Mouse (Mus musculus): ENCODE measurements around the gene Pmis2. TPM values are rescaled to one million over a fixed set of nuclear protein-coding genes. Genes with fewer than 3 reads are reported as not detected.
A peak's percentile ranks its signal among the peaks of the same experiment; 100 is the strongest.

Pmis2 gene
- not detected for total RNA-seq (2021)
- long read RNA-seq, experiment 1 = 0 reads
- long read RNA-seq, experiment 2 = 0 reads

- intact Hi-C loops (cut with DNase I) = no loop called here
These were observed at the start of gene Pmis2 for GRCm38 (mm10) chr7:30671480-30671879. TSS of gene Pmis2 (minus strand) at chr7:30671605.

GRCm38 (mm10) chr7:30719669-30720068, 48.3 kb upstream of the Pmis2 start:
- no peak for DNase-seq (ENCODE audit: low spot score in 2 of 2)
- intact Hi-C loops (cut with DNase I) = loop anchor here (5.0 kb wide), 1 partner anchor 52 kb away; no protein-coding TSS in a partner anchor

More at GRCm38 (mm10) chr7:30671480-30671879, at the start of gene Pmis2:
- no peak for DNase-seq (ENCODE audit: low spot score in 2 of 2)

GRCm38 (mm10) chr7:30717716-30718046, 46.3 kb upstream of the Pmis2 start:
- DNase-seq (ENCODE audit: low spot score in 2 of 2) = no peak
- intact Hi-C loops (cut with DNase I) = no loop called here

DNA sequence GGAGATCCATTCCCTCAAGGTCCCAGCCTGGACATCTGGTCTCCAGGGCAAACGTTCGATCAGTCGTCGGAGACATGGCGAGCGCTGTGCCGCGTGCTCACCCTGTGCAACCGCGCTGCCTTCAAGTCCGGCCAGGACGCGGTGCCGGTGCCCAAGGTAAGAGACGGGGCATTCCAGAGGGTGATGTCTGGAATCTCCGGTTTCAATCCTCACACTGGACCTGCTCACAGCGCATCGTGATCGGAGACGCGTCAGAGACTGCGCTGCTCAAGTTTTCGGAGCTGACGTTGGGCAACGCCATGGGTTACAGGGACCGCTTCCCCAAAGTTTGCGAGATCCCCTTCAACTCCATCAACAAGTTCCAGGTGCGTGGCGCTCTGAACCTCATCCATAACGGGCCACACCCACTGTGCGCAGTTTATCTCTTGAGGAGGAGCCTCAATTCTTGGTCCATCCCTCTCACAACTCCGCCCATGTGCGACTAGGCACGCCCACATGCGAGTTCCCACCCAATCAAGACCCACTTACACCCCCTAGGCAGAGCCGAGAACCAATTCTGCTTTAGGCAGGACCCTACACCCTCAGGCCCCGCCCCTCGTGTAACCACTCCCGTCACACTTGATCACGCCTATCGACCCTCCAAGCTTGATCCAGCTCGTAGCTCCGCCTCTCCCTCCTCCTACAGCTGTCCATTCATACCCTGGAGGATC, 45.8 kb upstream of the Pmis2 start:
- intact Hi-C loops (cut with DNase I) = no loop called here

DNA sequence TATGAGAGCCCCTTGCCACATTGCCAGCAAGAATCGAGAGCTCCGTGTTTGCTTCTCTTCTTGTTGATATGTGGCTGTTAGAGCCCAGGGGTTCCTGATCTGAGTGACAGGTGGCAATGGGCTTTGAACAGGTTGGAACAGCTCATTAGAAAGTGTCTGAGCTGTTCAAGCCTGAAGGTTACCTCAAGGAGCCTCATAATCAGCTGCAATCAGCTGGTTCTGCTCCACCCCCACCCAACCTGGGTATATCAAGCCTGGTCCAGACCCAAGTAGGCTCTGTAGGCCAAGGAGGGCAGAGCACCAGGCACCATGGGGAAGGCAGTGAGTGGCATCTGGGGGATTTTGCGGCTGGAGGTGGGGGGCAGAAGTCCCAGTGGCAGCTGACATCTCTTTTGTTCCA, 40.5 kb upstream of the Pmis2 start, which contains the start of gene Atp4a:
Gene Atp4a (plus strand): TSS at position 268 of the 400 bp plus-strand sequence.
- intact Hi-C loops (cut with DNase I) = no loop called here
- DNase-seq (ENCODE audit: low spot score in 2 of 2) = no peak

More for the DNA sequence above, 45.8 kb upstream of the Pmis2 start:
- DNase-seq (ENCODE audit: low spot score in 2 of 2) = peak; percentile 52 to 62

GRCm38 (mm10) chr7:30707441-30707840, 36.0 kb upstream of the Pmis2 start:
- DNase-seq (ENCODE audit: low spot score in 2 of 2) = no peak
- intact Hi-C loops (cut with DNase I) = no loop called here

DNA sequence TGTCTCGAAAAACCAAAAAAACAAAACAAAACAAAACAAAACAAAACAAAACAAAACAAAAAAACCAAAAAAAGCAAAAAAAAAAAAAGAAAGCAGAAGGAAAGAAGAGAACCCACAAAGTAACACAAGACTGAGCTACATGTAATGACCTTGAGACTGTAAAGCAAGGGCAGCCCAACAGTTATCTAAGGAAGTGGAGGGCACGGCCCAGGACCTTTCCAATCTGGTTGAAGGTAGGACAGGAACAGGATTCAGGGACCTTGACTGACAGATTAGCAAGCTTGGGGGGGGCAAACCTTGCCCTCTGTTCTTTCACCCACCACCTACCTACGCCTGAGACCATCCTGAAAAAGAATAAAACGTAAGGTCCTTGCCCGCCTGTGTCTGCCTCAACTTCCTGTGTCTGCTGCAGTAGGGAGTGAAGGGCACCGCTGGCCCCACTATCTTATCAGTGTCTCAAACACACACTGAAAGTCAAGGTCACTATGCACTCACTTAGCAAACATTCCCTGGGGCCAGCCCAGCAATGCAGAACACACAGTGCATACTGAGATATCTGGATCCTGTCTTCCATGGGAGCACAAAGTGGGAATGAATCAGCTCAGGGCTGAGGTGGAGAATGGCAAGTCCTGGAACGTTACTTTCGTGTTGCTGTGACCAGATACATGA, 34.9 kb upstream of the Pmis2 start:
- DNase-seq (ENCODE audit: low spot score in 2 of 2) = no peak
- intact Hi-C loops (cut with DNase I) = no loop called here

GRCm38 (mm10) chr7:30698589-30698988, 27.2 kb upstream of the Pmis2 start, which contains the start of gene 2200002J24Rik:
TSS of gene 2200002J24Rik (plus strand) at chr7:30698926.
- intact Hi-C loops (cut with DNase I) = no loop called here
- DNase-seq (ENCODE audit: low spot score in 2 of 2) = no peak

GRCm38 (mm10) chr7:30698101-30698500, 26.7 kb upstream of the Pmis2 start:
- no peak for DNase-seq (ENCODE audit: low spot score in 2 of 2)
- intact Hi-C loops (cut with DNase I) = no loop called here

DNA sequence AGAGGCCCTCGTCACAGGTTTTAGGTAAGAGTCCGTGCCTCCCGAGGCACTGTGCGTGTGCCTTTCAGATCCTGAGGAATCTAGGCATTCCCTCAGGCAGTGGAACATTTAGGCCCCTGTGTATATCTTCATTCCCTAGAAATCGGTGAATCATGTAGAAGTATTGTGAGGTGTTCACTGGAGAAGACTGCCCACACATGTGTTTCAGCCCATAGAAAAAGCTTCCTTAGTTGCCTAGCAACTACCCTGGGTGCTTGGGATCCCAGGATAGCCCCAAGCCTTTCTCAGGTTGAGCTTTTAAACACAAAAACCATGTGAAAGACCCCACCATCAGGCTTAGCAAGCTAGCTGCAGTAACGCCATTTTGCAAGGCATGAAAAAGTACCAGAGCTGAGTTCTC, 16.9 kb upstream of the Pmis2 start:
- DNase-seq (ENCODE audit: low spot score in 2 of 2) = peak in 1 of 2 experiments; percentile 53

DNA sequence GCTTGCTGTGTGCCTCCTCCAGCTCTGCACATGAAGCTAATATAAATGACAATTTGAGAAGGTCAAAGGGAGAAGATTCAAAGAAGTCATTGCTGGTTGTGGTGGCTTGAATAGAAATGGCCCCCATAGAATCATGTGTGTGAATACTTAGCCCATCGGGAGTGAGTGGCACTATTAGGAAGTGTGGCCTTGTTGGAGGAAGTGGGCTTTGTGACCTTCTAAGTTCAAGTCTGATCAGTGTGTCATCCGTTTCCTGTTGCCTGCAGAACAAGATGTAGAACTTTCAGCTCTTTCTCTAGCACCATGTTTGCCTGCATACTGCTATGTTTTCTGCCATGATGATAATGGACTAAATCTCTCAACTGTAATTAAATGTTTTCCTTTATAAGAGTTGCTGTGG, 12.0 kb upstream of the Pmis2 start:
- no peak for DNase-seq (ENCODE audit: low spot score in 2 of 2)
- intact Hi-C loops (cut with DNase I) = no loop called here

More for the DNA sequence above, 16.9 kb upstream of the Pmis2 start:
- intact Hi-C loops (cut with DNase I) = no loop called here

- DNase-seq (ENCODE audit: low spot score in 2 of 2) = no peak
- intact Hi-C loops (cut with DNase I) = no loop called here
These were observed 10.5 kb upstream of the Pmis2 start for GRCm38 (mm10) chr7:30681897-30682296.

DNA sequence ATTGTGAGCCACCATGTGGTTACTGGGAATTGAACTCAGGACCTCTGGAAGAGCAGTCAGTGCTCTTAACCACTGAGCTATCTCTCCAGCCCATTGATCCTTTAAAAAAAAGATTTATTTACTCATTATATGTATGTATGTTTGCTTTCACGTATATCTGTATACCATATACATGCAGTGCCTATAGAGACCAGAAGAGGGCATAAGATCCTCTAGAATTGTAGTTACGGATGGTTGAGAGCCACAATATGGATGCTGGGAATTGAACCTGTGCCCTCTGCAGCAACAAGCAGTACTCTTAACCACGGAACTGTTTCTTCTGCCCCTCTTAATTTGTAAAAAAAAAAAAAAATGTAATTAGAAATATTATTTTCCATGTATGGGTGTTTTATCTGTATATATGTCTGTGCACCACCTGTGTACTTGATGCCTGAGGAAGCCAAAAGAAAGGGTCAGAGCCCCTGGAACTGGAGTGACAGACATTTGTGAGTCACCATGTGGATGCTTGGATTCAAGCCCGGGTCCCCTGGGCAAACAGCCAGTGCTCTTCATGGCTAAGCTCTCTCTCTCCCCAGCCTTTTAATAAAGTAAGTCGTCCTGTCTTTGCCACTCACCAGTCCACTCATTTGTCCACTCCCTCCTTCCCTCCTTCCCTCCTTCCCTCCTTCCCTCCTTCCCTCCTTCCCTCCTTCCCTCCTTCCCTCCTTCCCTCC, 7.0 kb upstream of the Pmis2 start:
- peak in 1 of 2 experiments; percentile 11 for DNase-seq (ENCODE audit: low spot score in 2 of 2)
- intact Hi-C loops (cut with DNase I) = no loop called here

DNA sequence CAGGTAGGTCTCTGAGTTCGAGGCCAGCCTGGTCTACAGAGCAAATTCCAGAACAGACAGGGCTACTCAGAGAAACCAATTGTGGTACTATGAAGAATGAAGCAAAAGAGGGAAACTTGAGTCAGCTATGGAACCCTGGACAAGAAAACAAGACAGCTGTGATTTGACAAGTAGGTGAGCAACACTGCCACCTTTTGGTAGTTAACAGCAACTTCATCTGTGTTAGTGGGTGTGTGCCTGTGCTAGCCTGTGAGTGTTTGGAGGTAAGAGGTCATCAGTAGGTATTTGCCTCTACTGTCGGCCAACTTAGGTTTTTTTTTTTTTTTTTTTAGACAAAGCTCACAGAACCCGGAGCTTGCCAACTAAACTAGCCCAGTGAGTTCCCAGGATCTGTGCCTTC, 2.2 kb downstream of the Pmis2 start:
- DNase-seq (ENCODE audit: low spot score in 2 of 2) = no peak
- intact Hi-C loops (cut with DNase I) = loop anchor here (5.0 kb wide), 2 partner anchors 53 to 188 kb away; partner anchors contain the start of gene Ffar3

DNA sequence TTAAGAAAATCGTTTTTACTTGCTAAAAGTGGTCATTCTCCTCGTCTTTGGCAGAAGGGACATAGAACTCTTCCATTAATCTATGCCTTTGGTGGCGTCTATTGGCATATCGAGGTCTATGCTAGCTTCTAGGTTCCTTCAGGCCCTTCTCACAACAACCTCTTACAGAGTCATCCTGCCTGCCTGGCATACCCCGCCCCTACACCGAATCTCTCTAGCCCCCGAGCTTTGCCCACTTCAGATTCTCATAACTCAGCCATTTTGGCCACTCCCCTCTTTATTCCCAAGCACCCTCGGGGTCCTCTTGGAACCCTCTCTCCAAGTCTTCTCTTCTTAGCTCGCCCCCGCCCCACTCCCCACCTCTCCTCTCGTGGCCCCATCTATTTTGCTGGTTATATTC, 6.1 kb downstream of the Pmis2 start:
- intact Hi-C loops (cut with DNase I) = loop anchor here (5.0 kb wide), 2 partner anchors 57 to 192 kb away; partner anchors contain the start of gene Ffar3
- peak; percentile 6 to 22 for DNase-seq (ENCODE audit: low spot score in 2 of 2)

DNA sequence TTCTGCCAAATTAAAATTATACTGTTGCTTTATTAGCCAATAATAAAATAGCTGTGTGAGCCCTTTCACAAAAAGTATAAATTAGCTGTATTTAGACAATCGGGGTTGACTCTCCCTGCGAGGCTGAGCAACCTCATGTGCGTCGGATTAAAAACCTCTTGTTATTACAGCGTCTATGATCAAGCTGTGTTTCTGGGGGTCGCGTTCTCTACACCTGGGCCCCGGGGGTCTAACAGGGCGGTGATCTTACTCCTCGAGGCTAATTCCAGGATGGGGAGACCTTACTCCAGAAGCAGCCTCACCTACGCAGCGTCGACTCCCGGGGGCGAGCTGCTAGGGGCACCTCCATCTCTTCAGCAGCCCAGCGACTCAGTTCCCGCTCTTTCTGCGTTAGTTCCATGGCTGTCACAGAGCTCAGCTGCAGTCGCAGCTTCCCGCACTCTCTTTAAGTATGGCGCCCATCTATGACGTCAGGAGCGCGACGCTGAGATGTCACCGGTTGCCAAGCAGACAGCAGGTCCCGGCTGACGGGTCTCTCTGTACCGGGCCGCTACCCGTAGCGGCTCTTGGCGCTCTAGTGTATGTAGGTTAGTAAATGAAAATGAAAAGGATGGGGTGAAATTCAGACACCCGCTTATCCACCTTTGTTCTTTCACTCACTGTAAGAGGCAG, 6.7 kb downstream of the Pmis2 start, which contains the start of gene Haus5:
Gene Haus5 (minus strand): TSS at position 466 of the 672 bp plus-strand sequence.
- intact Hi-C loops (cut with DNase I) = loop anchor here (5.0 kb wide), 2 partner anchors 58 to 193 kb away; partner anchors contain the start of gene Ffar3
- peak; percentile 93 to 95 for DNase-seq (ENCODE audit: low spot score in 2 of 2)

DNA sequence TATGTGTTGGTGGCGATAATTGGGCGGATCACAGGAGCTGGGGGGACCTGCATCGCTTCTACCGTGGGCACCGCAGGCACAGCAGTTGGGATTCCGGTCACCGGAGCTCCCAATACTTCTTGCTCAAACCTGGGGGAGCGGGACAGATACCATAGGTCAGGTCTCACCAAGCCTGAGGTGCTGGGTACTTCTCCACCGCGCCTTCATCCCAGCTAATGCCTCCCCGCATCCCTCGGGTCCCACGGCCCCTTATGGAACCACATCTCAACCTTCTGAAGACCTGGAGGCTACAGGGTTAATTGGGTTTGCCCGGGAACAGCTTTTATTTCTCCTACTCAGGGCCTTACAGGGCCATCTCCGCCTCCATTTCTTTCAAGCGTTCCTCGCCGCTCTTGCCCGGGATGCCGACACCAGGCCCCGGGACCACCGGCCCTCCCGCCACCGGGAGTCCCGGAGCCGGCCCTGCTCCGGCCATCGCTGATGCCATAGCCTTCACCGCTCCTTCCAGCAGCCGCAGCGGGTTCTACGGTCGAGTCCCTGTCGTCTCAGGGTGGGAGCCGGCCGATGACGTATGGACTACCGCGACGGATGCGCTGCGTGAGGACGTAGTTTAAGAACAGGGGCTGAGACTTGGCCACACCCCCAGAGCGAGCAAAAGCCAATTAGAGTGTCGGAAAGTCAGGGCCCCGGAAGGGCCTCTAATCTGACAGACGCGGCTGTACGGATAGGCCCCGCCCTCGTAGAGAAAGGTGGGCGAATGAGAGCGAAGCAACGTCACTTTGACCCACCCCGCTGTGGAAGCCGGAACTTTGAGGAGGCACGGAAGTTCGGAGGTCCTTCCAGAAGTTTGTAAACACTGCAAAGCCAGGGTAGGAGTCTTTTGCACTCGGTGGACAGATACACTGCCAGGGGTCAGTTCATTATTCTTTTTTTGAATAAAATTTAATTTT, 21.5 kb downstream of the Pmis2 start, which contains the start of gene Rbm42:
Gene Rbm42 (minus strand): TSS at position 727 of the 950 bp plus-strand sequence.
- intact Hi-C loops (cut with DNase I) = no loop called here

GRCm38 (mm10) chr7:30639083-30639482, 32.3 kb downstream of the Pmis2 start:
- intact Hi-C loops (cut with DNase I) = no loop called here
- DNase-seq (ENCODE audit: low spot score in 2 of 2) = no peak

More for the DNA sequence above, 21.5 kb downstream of the Pmis2 start, which contains the start of gene Rbm42:
- peak; percentile 99 for DNase-seq (ENCODE audit: low spot score in 2 of 2)
